Mouse (Mus musculus) spleen, adult 2 months (tissue): ENCODE data around the gene Phf12.

Experiments used
- CTCF ChIP-seq: fragments of 200-500 bp; IDR thresholded peaks from 2 replicates; pipeline ENCODE4 v1.5.1; 2011; ENCODE audit warnings: mild to moderate bottlenecking, inconsistent platforms; ENCODE audit not compliant: insufficient read depth, insufficient read length, insufficient replicate concordance; ENCODE audit errors: extremely low read depth
- POLR2A ChIP-seq: fragments of 200-500 bp; IDR thresholded peaks from 2 replicates; pipeline ENCODE4 v1.6.1; 2011; ENCODE audit warnings: low read depth, low read length, inconsistent platforms

GRCm38 (mm10) chr11:78053078-78053477 lies 70.5 kb downstream of the Phf12 start:
- TF ChIP-seq CTCF = no peak
- no peak for TF ChIP-seq POLR2A
